Mouse (Mus musculus): ENCODE results near the gene Ppp1r3g.
"Not testable (repeated sequence)": the region's sequence is repeated elsewhere in the genome, so short reads cannot be mapped to it uniquely, and the experiment has no call there.

Ppp1r3g gene

GRCm38 (mm10) chr13:35958539-35958938 is at the start of gene Ppp1r3g:
TSS of gene Ppp1r3g (plus strand) at chr13:35958839.
- no peak for DNase-seq (ENCODE audit: low read depth, low spot score)

GRCm38 (mm10) chr13:35911476-35911875 is 47.2 kb upstream of the Ppp1r3g start:
- DNase-seq (ENCODE audit: low read depth, low spot score): no peak

- DNase-seq (ENCODE audit: low read depth, low spot score): no peak
Observed at GRCm38 (mm10) chr13:35937991-35938390, 20.6 kb upstream of the Ppp1r3g start.

GRCm38 (mm10) chr13:35939871-35940665 is 18.6 kb upstream of the Ppp1r3g start:
- DNase-seq (ENCODE audit: low read depth, low spot score): no peak

- no peak for DNase-seq (ENCODE audit: low read depth, low spot score)
Observed at GRCm38 (mm10) chr13:35940934-35941333, 17.7 kb upstream of the Ppp1r3g start.

DNA sequence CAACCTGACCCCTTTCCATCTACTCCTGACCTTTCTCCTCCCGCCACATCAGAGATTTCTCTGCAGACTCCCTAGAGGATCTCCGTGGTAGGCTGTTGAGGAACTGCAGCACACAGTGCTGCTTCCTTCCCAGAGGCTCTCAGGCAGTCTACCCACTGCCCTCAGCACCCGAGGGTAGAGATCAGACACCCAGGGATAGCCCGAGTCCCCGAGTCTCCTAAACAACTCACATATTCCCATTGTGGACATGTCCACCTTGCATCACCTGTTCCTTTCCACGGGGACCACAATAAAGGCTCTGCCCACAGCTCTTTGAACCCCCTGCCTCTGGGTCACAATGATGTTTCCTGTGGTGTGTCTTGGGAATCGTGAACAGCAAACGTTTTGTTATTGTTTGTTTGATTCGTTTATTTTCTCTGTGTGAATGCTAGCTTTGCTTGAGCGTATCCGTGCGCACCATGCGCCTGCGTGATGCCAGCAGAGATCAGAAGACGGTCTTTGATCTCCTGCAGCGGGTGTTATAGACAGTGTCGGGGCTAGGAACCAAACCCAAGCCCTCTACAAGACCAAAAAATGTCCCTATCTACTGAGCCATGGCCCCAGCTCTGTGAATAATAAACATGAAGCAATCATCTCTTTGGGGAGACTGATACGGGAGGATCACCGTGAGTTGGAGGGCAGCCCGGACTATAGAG is 11.8 kb upstream of the Ppp1r3g start:
- DNase-seq (ENCODE audit: low read depth, low spot score): no peak

DNA sequence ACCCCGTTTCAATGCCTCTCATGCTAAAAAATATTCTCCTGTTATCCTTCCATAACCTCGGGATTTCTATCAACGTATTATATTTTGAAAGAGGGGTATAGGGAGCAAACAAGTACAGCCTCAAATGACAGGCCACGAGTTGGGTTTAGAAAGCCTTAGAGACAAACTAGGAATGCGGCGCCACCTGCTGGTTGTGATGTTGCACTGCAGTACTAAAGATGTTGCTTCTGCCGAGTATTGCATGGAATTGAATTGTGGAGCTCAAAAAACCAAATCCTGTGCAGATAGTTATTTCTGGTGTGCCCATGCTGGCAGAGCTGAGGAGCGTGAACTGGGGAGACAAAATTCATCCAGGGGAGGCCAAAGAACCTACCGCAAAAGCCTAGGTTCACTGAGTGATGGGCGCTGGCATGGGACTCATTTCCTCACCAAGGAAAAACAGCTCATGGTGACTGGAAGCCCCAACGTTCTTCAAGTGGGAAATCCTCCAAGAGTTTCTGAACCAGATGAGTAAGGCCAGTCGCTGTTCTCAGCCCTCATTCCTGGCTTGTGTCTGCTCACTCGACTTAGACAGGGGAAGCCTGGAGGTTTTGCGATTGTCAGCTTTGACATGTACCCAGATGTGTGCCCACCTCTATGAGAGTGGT is 11.2 kb upstream of the Ppp1r3g start:
- peak; percentile 62 for DNase-seq (ENCODE audit: low read depth, low spot score)

GRCm38 (mm10) chr13:35949814-35950455 is 8.7 kb upstream of the Ppp1r3g start:
- DNase-seq (ENCODE audit: low read depth, low spot score): no peak

DNA sequence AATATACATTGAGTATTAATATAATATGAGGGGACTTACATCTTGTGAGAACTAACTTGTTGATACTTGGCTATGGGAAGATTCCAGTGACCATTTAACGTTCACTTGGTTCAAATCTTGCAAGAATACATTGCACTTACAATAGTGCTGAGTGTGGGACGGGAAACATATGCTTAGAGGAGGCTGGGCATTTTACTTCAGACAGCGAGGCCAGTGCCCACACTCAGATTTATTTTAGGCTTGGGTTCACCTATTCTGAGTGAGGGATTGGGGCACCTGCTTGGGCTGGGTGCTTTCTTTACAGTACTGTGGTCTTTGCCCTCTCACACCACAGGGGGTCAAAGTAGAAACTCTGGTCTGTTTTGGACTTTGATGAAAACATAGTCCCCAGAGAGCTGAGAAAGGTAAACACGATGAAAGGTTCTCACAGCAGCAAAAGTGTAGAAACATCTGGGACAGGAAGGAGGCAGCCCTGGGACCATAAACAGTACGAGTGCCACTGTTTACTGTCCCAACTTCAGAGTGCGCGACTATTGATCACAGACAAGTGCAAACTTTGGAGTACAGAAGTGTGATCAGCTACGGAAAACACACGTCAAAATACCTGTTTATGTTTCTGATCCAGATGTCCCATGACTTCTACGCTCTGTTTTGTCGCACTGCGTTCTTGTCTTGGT is 890 bp downstream of the Ppp1r3g start:
- no peak for DNase-seq (ENCODE audit: low read depth, low spot score)

GRCm38 (mm10) chr13:35963583-35963982 is 4.9 kb downstream of the Ppp1r3g start:
- DNase-seq (ENCODE audit: low read depth, low spot score): no peak

- DNase-seq (ENCODE audit: low read depth, low spot score): no peak
Observed at GRCm38 (mm10) chr13:35967690-35968089, 9.1 kb downstream of the Ppp1r3g start.

DNA sequence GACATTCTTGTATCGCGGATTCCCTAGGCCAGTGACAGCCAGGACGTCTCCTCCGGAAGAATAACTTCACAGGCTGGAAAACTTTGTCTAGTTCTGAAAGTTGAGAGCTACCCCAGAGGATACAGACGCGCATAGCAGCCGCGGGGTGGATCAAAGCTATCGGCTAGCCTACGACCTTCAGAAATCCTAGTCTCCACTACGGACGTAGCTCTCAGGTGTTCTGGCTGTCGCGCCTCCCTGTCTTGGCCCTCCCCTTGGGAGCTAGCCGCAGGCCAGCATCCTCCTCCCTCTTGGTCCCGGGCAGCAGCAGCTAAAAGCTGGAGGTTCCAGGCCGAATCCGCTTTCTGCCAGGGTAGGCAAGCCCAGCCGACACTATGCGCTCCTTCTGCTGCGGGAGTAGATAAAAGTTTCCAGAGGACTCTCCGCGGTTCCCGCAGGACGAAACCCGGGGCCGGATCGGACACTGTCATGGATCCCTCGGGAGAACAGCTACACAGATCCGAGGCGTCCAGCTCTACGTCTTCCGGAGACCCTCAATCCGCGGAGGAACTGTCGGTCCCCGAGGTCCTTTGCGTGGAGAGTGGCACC is 9.6 kb downstream of the Ppp1r3g start:
- DNase-seq (ENCODE audit: low read depth, low spot score): no peak

DNA sequence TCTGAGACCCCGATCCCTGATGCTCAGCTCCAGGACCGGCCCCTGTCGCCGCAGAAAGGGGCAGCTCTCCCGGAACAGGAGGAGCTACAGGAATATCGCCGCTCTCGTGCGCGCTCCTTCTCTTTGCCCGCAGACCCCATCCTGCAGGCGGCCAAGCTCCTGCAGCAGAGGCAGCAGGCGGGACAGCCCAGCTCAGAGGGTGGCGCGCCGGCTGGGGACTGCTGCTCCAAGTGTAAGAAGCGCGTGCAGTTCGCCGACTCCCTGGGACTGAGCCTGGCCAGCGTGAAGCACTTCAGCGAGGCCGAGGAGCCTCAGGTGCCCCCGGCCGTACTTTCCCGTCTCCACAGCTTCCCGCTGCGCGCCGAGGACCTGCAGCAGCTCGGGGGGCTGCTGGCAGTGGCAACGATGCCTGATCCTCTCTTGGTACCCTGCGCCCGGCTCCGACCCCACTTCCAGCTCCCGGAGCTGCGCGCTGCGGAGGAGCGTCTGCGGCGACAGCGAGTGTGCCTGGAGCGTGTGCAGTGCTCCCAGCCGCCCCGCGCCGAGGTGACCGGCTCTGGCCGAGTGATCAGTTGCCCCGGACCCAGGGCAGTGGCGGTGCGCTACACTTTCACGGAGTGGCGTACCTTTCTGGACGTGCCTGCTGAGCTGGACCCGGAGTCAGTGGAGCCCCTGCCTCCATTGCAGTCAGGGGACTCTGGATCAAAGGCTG is 10.2 kb downstream of the Ppp1r3g start:
- no peak for DNase-seq (ENCODE audit: low read depth, low spot score)

GRCm38 (mm10) chr13:35969431-35969721 is 10.7 kb downstream of the Ppp1r3g start:
- DNase-seq (ENCODE audit: low read depth, low spot score): no peak

GRCm38 (mm10) chr13:35969829-35970228 is 11.2 kb downstream of the Ppp1r3g start:
- DNase-seq (ENCODE audit: low read depth, low spot score): no peak

GRCm38 (mm10) chr13:35976912-35977311 is 18.3 kb downstream of the Ppp1r3g start:
- no peak for DNase-seq (ENCODE audit: low read depth, low spot score)

DNA sequence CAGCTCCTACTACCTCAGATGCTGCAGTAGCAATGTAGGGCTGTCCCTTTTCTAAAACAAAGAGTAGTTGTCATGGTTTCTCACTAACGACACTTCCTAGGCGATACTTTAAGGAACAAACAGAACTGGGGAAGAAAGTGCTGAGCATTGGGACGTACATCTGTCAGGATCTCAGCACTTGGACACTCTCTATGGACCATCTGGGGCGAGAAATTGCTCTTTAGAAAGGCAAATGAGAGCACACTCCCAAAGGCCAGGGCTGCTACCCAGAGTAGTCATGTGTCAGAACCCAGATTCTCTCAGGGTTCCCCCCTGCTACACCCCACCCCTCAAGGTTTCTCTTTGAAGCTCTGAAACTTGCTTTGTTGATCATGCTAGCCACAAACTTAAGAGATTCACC is 21.8 kb downstream of the Ppp1r3g start:
- no peak for DNase-seq (ENCODE audit: low read depth, low spot score)

GRCm38 (mm10) chr13:35982985-35983384 is 24.3 kb downstream of the Ppp1r3g start:
- DNase-seq (ENCODE audit: low read depth, low spot score): no peak

- DNase-seq (ENCODE audit: low read depth, low spot score): no peak
Observed at GRCm38 (mm10) chr13:35989329-35989728, 30.7 kb downstream of the Ppp1r3g start.

GRCm38 (mm10) chr13:35991185-35991584 is 32.5 kb downstream of the Ppp1r3g start:
- not testable (repeated sequence) for DNase-seq (ENCODE audit: low read depth, low spot score)

DNA sequence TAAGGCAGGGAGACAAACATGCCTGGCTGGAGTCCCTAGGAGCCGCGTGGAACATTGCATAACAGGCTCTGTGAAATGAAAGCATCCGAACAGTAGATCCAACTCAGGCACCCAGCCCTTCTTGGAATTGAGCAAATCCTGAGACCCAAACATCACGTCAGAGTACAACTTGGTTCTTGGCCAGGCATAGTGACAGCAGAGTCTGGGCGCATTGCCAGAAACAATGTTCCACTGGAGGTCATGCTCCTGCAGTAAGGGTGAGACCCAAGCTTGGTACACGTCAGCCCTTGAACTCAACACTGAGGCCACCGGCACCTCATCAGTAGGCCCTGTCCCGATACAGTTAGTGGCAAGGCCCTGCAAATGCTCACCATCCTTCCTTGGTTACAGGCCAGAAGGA is 35.4 kb downstream of the Ppp1r3g start:
- no peak for DNase-seq (ENCODE audit: low read depth, low spot score)

Measured in embryo, embryonic 11.5 days (tissue).